Mouse (Mus musculus) B cell, adult 67 days (primary cell): ENCODE data around the gene Neurog2. TPM values are rescaled to one million over a fixed set of nuclear protein-coding genes. Genes with fewer than 3 reads are reported as not detected.

Experiments
- total RNA-seq, 2 experiments: library from RNA; stranded (reverse); gene quantifications; 4 replicates each; pipeline ENCODE4 v1.2.4; 2023

Gene Neurog2
- not detected for total RNA-seq

GRCm38 (mm10) chr3:127633080-127634032 is at the start of gene Neurog2:
Gene Neurog2 (plus strand): TSS chr3:127633135.

Other genes with a start within 250 kb of the Neurog2 start
- not detected for gene Ank2, start 133.8 kb upstream of the Neurog2 start, total RNA-seq
- 10 to 100 TPM; 41.3 to 43.6 TPM for gene Larp7, start 79.8 kb upstream of the Neurog2 start, total RNA-seq
- gene Zgrf1, start 79.6 kb upstream of the Neurog2 start, total RNA-seq = 10 to 100 TPM in 1 of 2 experiments, 1 to 10 TPM in 1; 9.1 to 10.4 TPM
- gene Alpk1, start 147.4 kb downstream of the Neurog2 start, total RNA-seq = 10 to 100 TPM in 1 of 2 experiments, 1 to 10 TPM in 1; 9.3 to 18.2 TPM
- gene Tifa, start 156.7 kb downstream of the Neurog2 start, total RNA-seq = 10 to 100 TPM; 24.9 to 25.9 TPM
- 10 to 100 TPM; 42.5 to 53.6 TPM for gene Ap1ar, start 204.4 kb downstream of the Neurog2 start, total RNA-seq